Mouse (Mus musculus) liver, embryonic 11.5 days (tissue): ENCODE measurements around the gene Spag9. TPM values are rescaled to one million over a fixed set of nuclear protein-coding genes. Genes with fewer than 3 reads are reported as not detected.

Experiments
- ATAC-seq: fragments of 200-750 bp; cut with Nextera tagmentation; replicated peaks from 2 replicates; pipeline ENCODE4 v1.8.0; 2017; ENCODE audit warnings: moderate number of reproducible peaks, mild to moderate bottlenecking, moderate TSS enrichment, moderate library complexity; ENCODE audit not compliant: low FRiP score
- DNase-seq: peaks from one replicate; pipeline ENCODE4 v3.0.0-alpha.2; 2017; ENCODE audit warnings: low spot score
- H3K27ac ChIP-seq: fragments of 300-500 bp; sonication (generic); 2 replicates; pipeline ENCODE4 v1.5.1; 2014; ENCODE audit warnings: mild to moderate bottlenecking, low read depth, low read length, control low read depth
- H3K27me3 ChIP-seq: fragments of 300-500 bp; sonication (generic); replicated peaks from 2 replicates; pipeline ENCODE4 v1.6.1; 2014; ENCODE audit warnings: low read length, mixed read lengths; ENCODE audit not compliant: control insufficient read depth, insufficient read depth
- H3K36me3 ChIP-seq: fragments of 300-500 bp; sonication (generic); 2 replicates; pipeline ENCODE4 v1.6.1; 2014; ENCODE audit warnings: mild to moderate bottlenecking, low read length, moderate library complexity, mixed read lengths; ENCODE audit not compliant: control insufficient read depth, insufficient read depth
- H3K4me1 ChIP-seq: fragments of 300-500 bp; sonication (generic); replicated peaks from 2 replicates; pipeline ENCODE4 v1.6.1; 2014; ENCODE audit warnings: low read length, mixed read lengths; ENCODE audit not compliant: control insufficient read depth, insufficient read depth
- H3K4me2 ChIP-seq: fragments of 300-500 bp; sonication (generic); 2 replicates; pipeline ENCODE4 v1.6.1; 2014; ENCODE audit warnings: mild to moderate bottlenecking, control low read depth, moderate library complexity
- H3K4me3 ChIP-seq: fragments of 300-500 bp; sonication (generic); 2 replicates; pipeline ENCODE4 v1.5.1; 2014; ENCODE audit warnings: low read depth, low read length, control low read depth
- H3K9ac ChIP-seq: fragments of 300-500 bp; sonication (generic); 2 replicates; pipeline ENCODE4 v1.6.1; 2014; ENCODE audit warnings: low read depth, low read length, control low read depth
- H3K9me3 ChIP-seq: fragments of 300-500 bp; sonication (generic); 2 replicates; pipeline ENCODE4 v1.6.1; 2016; ENCODE audit warnings: low read length, inconsistent platforms, mixed read lengths; ENCODE audit not compliant: control insufficient read depth
- WGBS: fragments of 180-500 bp; shearing (Covaris S2); extraction: QIAGEN DNeasy Blood & Tissue Kit; methylation state at CpG from one replicate; pipeline ENCODE4 v1.1.7; 2014; 5-methylcytosine and 5-hydroxymethylcytosine counted together
- polyA plus RNA-seq: library from polyadenylated mRNA; unstranded; fragments of >200 nt; fragmentation: Nextera tagmentation; extraction: Ambion mirVana; gene quantifications from 2 replicates; pipeline ENCODE4 v1.2.1, GENCODE M21; 2014

The Spag9 gene
- polyA plus RNA-seq, 1 experiment from 2014 or later, result 24.6 TPM

DNA sequence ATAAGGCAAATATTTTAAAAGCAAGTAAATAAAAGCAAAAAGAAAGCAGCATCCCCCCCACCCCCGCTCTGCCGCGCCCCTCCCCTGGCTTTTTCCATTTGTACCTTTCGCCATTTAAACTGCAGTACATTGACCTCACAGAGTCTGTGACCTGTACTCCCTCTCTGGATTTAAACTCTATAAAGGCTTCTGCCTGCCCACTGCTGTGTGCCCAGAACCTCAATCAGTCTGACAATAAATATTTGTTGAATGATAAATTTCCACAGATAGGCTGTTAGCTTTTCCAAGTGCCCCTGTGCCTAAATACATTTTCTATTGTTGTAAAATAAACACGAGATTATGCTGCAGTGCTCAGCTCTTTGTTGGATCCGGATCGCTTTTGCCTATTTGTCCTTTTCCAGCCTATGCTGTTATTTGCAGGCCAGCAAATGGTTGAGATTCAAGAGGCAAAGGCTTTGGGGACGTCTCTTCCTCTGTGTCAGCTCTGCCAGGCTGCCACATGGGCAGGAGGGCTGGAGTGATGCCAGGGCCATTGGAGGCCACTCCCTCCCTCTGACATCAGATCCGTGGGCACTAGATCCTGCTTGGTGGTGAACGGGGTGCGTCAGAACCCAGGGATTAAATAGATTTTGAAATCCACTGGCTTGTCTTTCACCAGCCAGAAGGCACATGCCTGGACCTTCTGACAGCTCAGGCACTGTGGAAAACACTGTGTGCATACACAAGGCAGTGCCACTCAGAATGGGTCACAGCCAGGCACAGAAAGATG is 149.1 kb downstream of the Spag9 start:
- no peak for ATAC-seq
- H3K4me3 ChIP-seq, result no peak overlapping the region
- no peak for DNase-seq
- H3K4me1 ChIP-seq, result no peaks in the 10 kb centered on the region
- no peaks in the 10 kb centered on the region for H3K36me3 ChIP-seq
- peaks cover 30% of the 10 kb centered on the region for H3K27me3 ChIP-seq
- no peak overlapping the region for H3K27ac ChIP-seq
- no peaks in the 10 kb centered on the region for H3K9me3 ChIP-seq
- H3K9ac ChIP-seq, result no peak overlapping the region
- no peak overlapping the region for H3K4me2 ChIP-seq
- WGBS, result 80% methylated on average over 11 of the region's 11 CpGs

DNA sequence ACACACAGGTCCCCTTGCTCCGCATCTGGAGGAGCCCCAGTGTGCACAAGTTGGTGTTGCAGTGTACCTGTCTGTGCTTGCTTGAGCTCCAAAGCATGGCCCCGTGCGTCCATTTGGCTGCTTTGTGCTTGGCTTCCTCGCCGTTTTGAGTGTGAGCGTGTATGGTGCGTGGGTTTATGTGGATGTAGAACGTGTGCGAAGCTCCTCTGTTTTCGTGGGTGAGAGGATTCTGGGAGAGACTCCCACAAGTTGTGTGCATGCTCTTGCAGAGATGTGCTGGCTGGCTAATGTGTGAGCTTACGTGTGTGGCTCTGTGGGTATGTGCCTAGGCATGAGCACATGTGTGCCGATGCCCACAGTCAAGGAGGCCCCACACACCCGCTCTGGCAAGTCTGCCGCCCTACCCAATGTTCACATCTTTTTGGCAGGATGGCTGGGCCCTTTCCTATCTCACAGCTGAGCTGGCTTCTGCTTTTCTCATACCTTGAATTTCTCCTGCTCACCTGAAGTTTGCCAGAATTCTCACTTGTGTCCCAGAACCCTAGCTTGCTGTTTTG is 150.2 kb downstream of the Spag9 start:
- DNase-seq, result no peak
- 85% methylated on average over 14 of the region's 14 CpGs for whole genome bisulfite sequencing
- Histone ChIP-seq H3K4me1 (no peaks in the 10 kb centered on the region), H3K27me3 (peaks cover 42% of the 10 kb centered on the region), H3K4me2 (no peak overlapping the region), H3K4me3 (no peak overlapping the region), H3K27ac (no peak overlapping the region), H3K9me3 (no peaks in the 10 kb centered on the region), H3K36me3 (no peaks in the 10 kb centered on the region), H3K9ac (no peak overlapping the region)
- ATAC-seq, result no peak

DNA sequence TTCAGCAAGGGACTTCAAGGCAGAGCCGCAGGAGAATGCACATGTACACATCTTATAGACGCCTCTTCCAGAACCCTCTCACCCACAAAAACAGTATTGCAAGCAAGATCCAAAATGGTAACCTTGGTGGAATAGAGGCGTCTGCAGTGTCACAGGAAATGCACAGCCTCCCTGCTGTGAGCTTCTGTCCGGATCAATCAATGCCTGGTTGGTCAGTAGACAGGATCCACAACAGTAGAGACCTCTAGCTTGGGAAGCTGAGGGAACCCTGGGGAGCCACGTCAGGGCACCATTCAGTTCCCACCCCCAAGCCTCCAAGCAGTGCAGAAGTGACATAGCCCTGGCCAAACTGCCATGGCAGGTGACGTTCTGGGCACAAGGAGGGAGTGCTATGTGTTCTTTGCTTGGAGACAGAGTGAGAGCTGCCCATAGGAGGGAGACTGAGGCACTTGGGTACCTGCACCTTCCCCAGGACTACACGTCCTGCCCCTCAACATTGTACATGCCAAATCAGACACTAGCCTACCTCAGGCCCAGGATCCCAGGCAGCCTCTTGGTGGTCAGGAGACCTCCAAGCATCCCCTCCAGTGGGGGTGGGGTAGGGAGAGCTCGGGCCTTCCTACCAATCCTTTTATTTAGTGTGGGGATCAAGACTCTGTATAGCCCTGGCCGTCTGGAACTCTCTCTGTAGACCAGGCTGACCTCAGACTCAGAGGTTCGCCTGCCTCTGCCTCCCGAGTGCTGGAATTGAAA is 151.0 kb downstream of the Spag9 start:
- Histone ChIP-seq H3K27ac (no peak overlapping the region), H3K4me2 (no peak overlapping the region), H3K27me3 (peaks cover 43% of the 10 kb centered on the region), H3K36me3 (no peaks in the 10 kb centered on the region), H3K4me1 (no peaks in the 10 kb centered on the region), H3K4me3 (no peak overlapping the region), H3K9me3 (no peaks in the 10 kb centered on the region), H3K9ac (no peak overlapping the region)
- DNase-seq (no peak), ATAC-seq (no peak)
- WGBS, result 65% methylated on average over 11 of the region's 11 CpGs

DNA sequence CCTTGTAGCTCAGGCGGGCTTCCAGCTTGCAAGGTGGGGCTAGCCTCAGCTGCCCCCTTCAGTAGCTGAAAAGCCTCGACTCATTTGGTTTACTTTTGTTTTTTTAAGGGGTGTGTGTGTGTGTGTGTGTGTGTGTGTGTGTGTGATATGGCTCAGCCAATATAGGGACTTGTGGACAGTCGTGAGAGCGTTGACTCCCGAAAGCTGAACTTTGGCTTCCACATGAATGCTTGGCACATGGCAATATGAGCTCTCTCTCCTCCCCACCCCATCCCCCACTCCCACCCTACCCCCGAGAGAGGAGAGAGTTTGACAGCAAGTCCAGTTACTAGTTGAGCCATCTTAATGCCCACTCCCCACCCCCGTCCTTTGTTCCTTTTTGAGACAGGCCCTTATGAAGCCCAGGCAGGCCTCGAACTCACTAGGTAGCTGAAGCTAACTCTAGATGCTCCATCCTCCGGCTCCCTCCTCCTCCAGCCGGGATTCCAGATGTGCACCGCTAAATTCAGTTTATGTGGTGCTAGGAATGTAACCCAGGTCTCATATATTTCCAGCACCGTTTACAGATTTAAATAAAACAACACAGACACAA is 152.3 kb downstream of the Spag9 start:
- WGBS, result 49% methylated on average over 12 of the region's 12 CpGs
- no peak for DNase-seq
- ATAC-seq, result no peak

DNA sequence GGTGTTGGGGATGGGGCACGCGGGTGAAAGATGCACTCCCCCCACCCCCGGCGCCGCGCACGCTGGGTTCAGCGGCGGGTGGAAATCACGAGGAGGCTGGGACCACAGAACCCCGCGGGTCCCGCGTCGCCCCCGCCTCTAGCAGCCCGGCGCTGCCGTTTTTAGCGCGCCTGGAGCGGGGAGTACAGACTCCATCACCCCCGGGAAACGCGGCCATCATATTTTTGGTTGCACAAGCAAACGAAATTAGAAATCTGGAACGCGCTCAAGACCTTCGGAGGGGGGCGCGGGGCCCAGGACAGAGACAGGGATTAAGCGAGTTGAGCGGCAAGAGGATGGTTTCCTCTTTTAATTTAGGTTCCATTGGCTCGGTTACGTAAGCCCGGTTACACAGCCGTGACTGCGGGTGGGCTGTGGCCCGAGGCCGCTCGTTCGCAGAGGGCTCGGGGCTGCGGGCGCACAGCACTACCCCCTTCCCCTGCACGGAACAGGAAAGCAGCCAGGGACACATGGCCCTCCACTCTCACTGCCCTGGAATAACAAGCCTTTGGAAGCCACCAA is 153.1 kb downstream of the Spag9 start:
- no peaks in the 10 kb centered on the region for H3K36me3 ChIP-seq
- H3K9ac ChIP-seq, result peak overlapping the region; percentile 36; the same call in 1 of the 2 replicates
- H3K4me2 ChIP-seq, result peak overlapping the region; percentile 74
- no peaks in the 10 kb centered on the region for H3K4me1 ChIP-seq
- peak overlapping the region; percentile 37 for H3K4me3 ChIP-seq
- no peaks in the 10 kb centered on the region for H3K9me3 ChIP-seq
- H3K27me3 ChIP-seq, result peaks cover 43% of the 10 kb centered on the region
- WGBS, result 1% methylated on average over 46 of the region's 46 CpGs
- ATAC-seq (no peak), DNase-seq (no peak)
- H3K27ac ChIP-seq, result no peak overlapping the region

More for the DNA sequence above, 152.3 kb downstream of the Spag9 start:
- no peaks in the 10 kb centered on the region for H3K36me3 ChIP-seq
- no peak overlapping the region for H3K4me2 ChIP-seq
- no peak overlapping the region for H3K9ac ChIP-seq
- no peaks in the 10 kb centered on the region for H3K4me1 ChIP-seq
- peaks cover 43% of the 10 kb centered on the region for H3K27me3 ChIP-seq
- H3K27ac ChIP-seq, result no peak overlapping the region
- no peak overlapping the region for H3K4me3 ChIP-seq
- H3K9me3 ChIP-seq, result no peaks in the 10 kb centered on the region

DNA sequence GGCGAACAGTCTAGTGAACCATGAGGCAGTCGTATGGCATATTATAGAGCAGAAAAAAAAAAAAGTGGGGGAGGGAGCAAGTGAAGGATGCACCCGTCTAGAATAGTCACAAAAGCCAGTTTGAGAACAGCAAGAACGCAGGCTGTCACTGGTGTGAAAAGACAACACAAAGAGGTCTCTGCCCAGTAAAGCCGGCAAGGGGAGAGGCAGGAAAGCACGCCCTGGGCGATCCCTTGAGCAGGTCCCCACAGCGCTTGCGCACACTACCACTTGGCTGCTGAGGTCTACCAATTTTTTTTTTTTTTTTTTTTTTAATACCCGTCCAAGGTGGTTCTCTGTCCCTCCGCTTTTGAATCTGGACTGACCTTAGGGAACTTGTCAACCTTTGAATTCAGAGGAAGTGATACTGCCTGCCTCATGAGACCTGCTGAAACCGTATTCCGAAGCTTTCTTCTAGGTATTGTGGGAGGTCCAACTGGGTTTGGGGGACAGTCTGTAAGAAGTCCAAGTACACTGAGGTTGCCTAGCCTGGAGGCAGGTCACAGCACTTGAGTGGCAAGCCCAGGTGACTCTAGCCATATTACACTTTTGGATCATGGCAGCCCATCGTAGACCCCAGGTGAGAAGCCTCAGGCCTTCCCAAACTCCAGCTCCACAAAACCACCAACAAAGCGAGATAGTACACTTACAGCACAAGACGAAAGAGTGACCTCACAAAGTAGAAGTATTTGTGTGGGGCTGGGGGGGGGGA is 153.8 kb downstream of the Spag9 start:
- DNase-seq (no peak), ATAC-seq (no peak)
- Histone ChIP-seq H3K9me3 (no peaks in the 10 kb centered on the region), H3K4me1 (no peaks in the 10 kb centered on the region), H3K27me3 (peaks cover 43% of the 10 kb centered on the region), H3K36me3 (no peaks in the 10 kb centered on the region), H3K4me3 (peak overlapping the region; percentile 37), H3K27ac (no peak overlapping the region), H3K4me2 (peak overlapping the region; percentile 74), H3K9ac (peak overlapping the region; percentile 36; the same call in 1 of the 2 replicates)
- 26% methylated on average over 16 of the region's 16 CpGs for WGBS

DNA sequence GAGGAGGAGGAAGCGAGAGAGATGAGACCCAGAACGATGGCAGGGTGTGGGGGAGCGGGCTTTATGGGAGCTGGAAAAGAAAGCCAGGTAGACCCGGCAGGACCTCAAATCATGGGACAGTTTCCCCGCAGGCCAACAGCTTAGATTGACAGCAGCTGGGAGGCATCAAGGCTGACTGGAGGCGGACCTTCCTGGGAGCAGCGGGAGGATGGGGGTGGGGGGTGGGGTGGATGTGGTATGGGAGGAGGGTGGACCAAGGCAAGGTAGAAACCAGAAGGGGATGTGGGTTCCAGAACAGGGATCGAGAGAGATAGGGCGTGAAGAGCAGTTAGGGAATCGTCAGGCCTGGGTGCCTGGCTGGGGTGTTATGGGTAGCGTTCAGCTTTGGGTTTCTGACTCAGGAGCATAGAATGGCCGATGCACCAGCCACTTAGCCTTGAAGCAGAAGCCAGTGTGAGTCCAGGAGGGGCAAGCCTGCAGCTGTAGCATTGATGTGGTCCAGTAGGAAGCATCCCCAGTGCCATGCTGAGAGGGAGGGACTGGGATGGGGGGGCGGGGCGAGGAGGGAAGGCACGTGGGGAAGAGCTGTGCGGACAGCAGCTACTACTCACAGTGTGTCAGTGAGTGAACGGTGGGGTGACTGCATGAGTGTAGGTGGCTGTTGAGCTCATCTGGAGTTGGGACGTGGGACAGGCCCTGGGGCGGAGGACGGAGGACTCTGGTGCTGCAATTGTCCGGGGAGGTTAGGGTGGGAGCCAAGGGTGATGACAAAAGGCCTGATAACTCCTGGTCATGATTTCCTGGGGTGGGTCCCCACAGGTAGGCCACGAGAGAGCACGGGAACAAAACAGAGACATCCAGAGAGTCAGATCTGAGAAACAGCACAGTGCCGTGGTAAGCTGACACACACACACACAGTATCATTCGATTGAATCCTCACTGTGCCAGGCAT is 154.9 kb downstream of the Spag9 start:
- Histone ChIP-seq H3K36me3 (no peaks in the 10 kb centered on the region), H3K4me2 (no peak overlapping the region), H3K4me3 (no peak overlapping the region), H3K27me3 (peaks cover 43% of the 10 kb centered on the region), H3K9me3 (no peaks in the 10 kb centered on the region), H3K9ac (no peak overlapping the region), H3K27ac (no peak overlapping the region), H3K4me1 (no peaks in the 10 kb centered on the region)
- DNase-seq, result no peak
- 36% methylated on average over 25 of the region's 25 CpGs for WGBS
- no peak for ATAC-seq
